Mouse (Mus musculus): ENCODE measurements around the gene Zfp652. TPM values are rescaled to one million over a fixed set of nuclear protein-coding genes. Genes with fewer than 3 reads are reported as not detected.

Gene Zfp652
- 57.0 to 59.9 TPM (median 58.5 TPM) in 4 replicates for total RNA-seq (2023)

DNA sequence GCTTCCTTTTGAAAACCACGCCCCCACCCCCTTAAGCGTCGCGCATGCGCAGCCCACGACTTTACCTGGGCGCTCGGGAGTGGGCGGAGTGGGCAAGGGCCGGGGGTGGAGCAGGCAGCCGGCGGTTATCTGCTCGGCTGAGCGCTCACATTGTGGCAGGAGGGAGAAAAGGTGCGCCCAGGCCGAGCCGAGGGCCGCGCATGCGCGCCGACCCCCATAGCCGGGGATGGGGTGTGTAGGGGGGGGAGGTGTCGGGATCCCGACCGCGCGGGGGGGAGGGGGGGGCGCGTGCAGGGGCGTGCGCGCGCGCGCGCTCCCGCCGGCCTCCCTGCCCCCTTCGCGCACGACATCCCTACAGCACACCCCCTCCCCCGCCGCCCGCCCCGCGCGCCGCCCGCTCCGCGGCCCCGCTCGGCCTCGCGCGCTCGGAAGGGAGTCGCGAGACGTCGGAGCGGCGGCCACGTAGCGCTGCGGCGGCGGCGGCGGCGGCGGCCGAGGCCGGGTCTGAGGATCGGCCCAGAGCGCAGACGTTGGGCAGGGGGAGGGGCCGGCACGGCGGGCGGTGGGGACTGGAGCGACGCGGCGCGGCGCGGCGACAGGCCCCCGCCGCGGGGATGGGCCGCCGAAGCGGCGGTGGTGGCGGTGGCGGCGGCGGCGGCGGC, at the start of gene Zfp652:
Gene Zfp652 (plus strand): TSS at position 111 of the 662 bp plus-strand sequence.

DNA sequence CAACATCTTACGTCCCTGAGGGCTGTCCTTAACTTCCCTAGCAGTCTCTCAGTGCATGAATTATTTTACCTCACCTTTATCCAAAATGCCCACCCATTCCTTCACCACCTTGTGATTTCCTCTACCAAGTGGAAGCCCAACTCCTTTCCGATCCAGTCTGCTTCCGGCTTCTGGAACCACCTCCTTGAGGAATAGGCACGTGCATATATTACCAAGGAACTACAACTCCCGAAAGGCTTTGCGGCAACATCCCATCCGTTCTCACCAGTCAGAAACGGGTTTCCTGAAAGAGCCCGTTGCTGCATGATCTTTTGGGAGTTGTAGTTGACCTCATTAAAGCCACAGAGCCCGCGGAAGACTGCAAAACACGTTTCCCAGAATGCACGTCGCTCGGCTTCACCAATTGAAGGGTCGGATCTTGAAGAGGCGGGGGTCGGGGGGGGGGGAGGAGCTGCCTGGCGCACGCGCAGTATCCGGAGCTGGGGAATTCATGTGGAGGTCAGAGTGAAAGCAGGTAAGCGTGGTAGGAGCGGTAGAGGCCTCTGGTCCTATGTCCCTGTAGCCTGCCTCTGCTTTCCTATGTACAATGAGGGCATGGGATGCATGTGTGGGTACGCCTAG, 45.8 kb upstream of the Zfp652 start, which contains the start of gene Phb:
Gene Phb (plus strand): TSS at position 429 of the 621 bp plus-strand sequence.

DNA sequence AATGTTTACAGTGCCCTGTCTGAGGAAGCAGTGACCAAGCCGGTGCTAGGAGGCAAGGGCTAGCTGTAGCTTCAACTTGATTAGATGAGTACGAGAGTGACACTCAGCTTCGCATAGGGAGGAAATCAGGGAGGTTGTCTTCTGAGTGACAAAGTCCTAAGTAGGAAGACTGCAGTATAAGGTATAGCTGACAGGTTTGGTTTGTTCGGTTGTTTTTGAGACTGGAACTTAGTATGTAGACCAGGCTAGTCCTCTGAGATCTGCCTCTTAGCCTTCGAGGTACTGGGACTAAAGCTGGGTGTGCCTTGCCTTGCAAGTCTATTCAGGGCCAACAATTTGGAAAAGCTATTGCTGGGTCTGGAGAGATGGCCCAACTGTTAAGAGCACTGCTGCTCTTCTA, 10.8 kb downstream of the Zfp652 start, which contains the start of gene B130006D01Rik:
Gene B130006D01Rik (plus strand): TSS at position 301 of the 400 bp plus-strand sequence.

GRCm38 (mm10) chr11:95824071-95824876, 111.8 kb downstream of the Zfp652 start, which contains the start of gene Phospho1:
Phospho1 (plus strand) TSS chr11:95824499.

GRCm38 (mm10) chr11:95837059-95837458, 124.6 kb downstream of the Zfp652 start, which contains the start of gene Gngt2:
Gngt2 (plus strand) TSS chr11:95837216.

GRCm38 (mm10) chr11:95842074-95842681, 129.7 kb downstream of the Zfp652 start, which contains the start of gene Abi3:
Abi3 (minus strand) TSS chr11:95842476.

Other genes with a start within 250 kb of the Zfp652 start
- gene Nxph3, start 198.1 kb upstream of the Zfp652 start, total RNA-seq (2023) = not detected in 4 replicates
- gene Ngfr, start 124.9 kb upstream of the Zfp652 start, total RNA-seq (2023) = 6.1 to 6.7 TPM (median 6.5 TPM) in 4 replicates
- gene Phb, start 45.7 kb upstream of the Zfp652 start, total RNA-seq (2023) = 29.9 to 52.8 TPM (median 40.3 TPM) in 4 replicates
- gene B130006D01Rik, start 10.9 kb downstream of the Zfp652 start, total RNA-seq (2023) = 2.8 to 3.3 TPM (median 3.0 TPM) in 4 replicates
- gene Phospho1, start 111.8 kb downstream of the Zfp652 start, total RNA-seq (2023) = not detected in 4 replicates
- gene Gngt2, start 124.5 kb downstream of the Zfp652 start, total RNA-seq (2023) = 49.1 to 61.5 TPM (median 54.0 TPM) in 4 replicates
- 81.1 to 94.4 TPM (median 86.6 TPM) in 4 replicates for gene Abi3, start 129.8 kb downstream of the Zfp652 start, total RNA-seq (2023)
- 0.31 to 1.2 TPM (median 0.89 TPM) in 3 of 4 replicates, not detected in the other for gene B4galnt2, start 202.2 kb downstream of the Zfp652 start, total RNA-seq (2023)